Mouse (Mus musculus) testis, adult 2 months (tissue): Measurements from ENCODE around the gene Pitpna. TPM values are rescaled to one million over a fixed set of nuclear protein-coding genes. Genes with fewer than 3 reads are reported as not detected.
A peak's percentile ranks its signal among the peaks of the same experiment; 100 is the strongest.

Experiments
- H3K27ac ChIP-seq: fragments of 200-500 bp; 2 replicates; pipeline ENCODE4 v1.5.1; 2012; ENCODE audit warnings: low read depth, low read length; ENCODE audit not compliant: control insufficient read depth, insufficient read depth
- H3K27me3 ChIP-seq: fragments of 200-500 bp; 2 replicates; pipeline ENCODE4 v1.6.1; 2012; ENCODE audit warnings: mild to moderate bottlenecking, low read length, moderate library complexity; ENCODE audit not compliant: control insufficient read depth, insufficient read depth
- H3K36me3 ChIP-seq: fragments of 200-500 bp; 2 replicates; pipeline ENCODE4 v1.6.1; 2012; ENCODE audit warnings: mild to moderate bottlenecking, low read length; ENCODE audit not compliant: control insufficient read depth, insufficient read depth
- H3K4me1 ChIP-seq: fragments of 200-500 bp; 2 replicates; pipeline ENCODE4 v1.6.1; 2012; ENCODE audit warnings: low read length; ENCODE audit not compliant: control insufficient read depth, insufficient read depth
- H3K4me3 ChIP-seq: fragments of 200-500 bp; 2 replicates; pipeline ENCODE4 v1.5.1; 2012; ENCODE audit warnings: low read depth, mild to moderate bottlenecking, low read length, moderate library complexity, mixed read lengths; ENCODE audit not compliant: control insufficient read depth
- CTCF ChIP-seq: fragments of 200-500 bp; IDR thresholded peaks from 2 replicates; pipeline ENCODE4 v1.5.1; 2012; ENCODE audit warnings: low read depth, mild to moderate bottlenecking, inconsistent platforms, low read length, moderate library complexity; ENCODE audit not compliant: control insufficient read depth, insufficient read depth, insufficient replicate concordance
- POLR2A ChIP-seq: fragments of 200-500 bp; IDR thresholded peaks from 2 replicates; pipeline ENCODE4 v1.6.1; 2012; ENCODE audit warnings: low read depth, mild to moderate bottlenecking, inconsistent platforms, low read length, moderate library complexity; ENCODE audit not compliant: control insufficient read depth
- polyA plus RNA-seq: library from polyadenylated mRNA; depleted of rRNA; stranded (reverse); fragments of >200 nt; gene quantifications from 2 replicates; pipeline ENCODE4 v1.2.3, GENCODE M21; 2012

Pitpna gene
- polyA plus RNA-seq, 1 experiment: 41.3 TPM

- H3K27ac ChIP-seq: no peak overlapping the region
- H3K36me3 ChIP-seq: no peaks in the 10 kb centered on the region
- no peaks in the 10 kb centered on the region for H3K4me1 ChIP-seq
- no peak overlapping the region for H3K4me3 ChIP-seq
- no peak for TF ChIP-seq CTCF
- no peak for TF ChIP-seq POLR2A
- H3K27me3 ChIP-seq: no peaks in the 10 kb centered on the region
These were observed 56.8 kb downstream of the Pitpna start for GRCm38 (mm10) chr11:75644684-75645083.

- Histone ChIP-seq H3K36me3 (no peaks in the 10 kb centered on the region), H3K4me3 (no peak overlapping the region), H3K4me1 (peaks cover 25% of the 10 kb centered on the region), H3K27ac (no peak overlapping the region), H3K27me3 (no peaks in the 10 kb centered on the region)
- no peak for TF ChIP-seq POLR2A
These were observed 59.8 kb downstream of the Pitpna start for GRCm38 (mm10) chr11:75647681-75648211.

GRCm38 (mm10) chr11:75649155-75649561, 61.3 kb downstream of the Pitpna start:
- Histone ChIP-seq H3K36me3 (no peaks in the 10 kb centered on the region), H3K4me1 (peaks cover 35% of the 10 kb centered on the region), H3K27me3 (no peaks in the 10 kb centered on the region), H3K27ac (no peak overlapping the region), H3K4me3 (no peak overlapping the region)
- TF ChIP-seq CTCF: no peak
- no peak for TF ChIP-seq POLR2A

- Histone ChIP-seq H3K36me3 (no peaks in the 10 kb centered on the region), H3K27me3 (no peaks in the 10 kb centered on the region), H3K27ac (peak within 1 kb of the TSS; percentile 59), H3K4me1 (peaks cover 46% of the 10 kb centered on the region), H3K4me3 (peak within 1 kb of the TSS; percentile 90)
- TF ChIP-seq POLR2A: no peak
- no peak for TF ChIP-seq CTCF
These were observed 62.4 kb downstream of the Pitpna start, which contains the start of gene Myo1c for GRCm38 (mm10) chr11:75650311-75650710. Gene Myo1c (plus strand): TSS chr11:75650504.

GRCm38 (mm10) chr11:75650958-75651425, 63.1 kb downstream of the Pitpna start:
- H3K27me3 ChIP-seq: no peaks in the 10 kb centered on the region
- H3K27ac ChIP-seq: peak overlapping the region; percentile 59
- peak overlapping the region; percentile 90 for H3K4me3 ChIP-seq
- TF ChIP-seq POLR2A (no peak), CTCF (no peak)
- H3K4me1 ChIP-seq: peaks cover 50% of the 10 kb centered on the region
- no peaks in the 10 kb centered on the region for H3K36me3 ChIP-seq

- peaks cover 55% of the 10 kb centered on the region for H3K4me1 ChIP-seq
- H3K4me3 ChIP-seq: peak overlapping the region; percentile 90
- TF ChIP-seq POLR2A (no peak), CTCF (no peak)
- no peaks in the 10 kb centered on the region for H3K36me3 ChIP-seq
- H3K27ac ChIP-seq: peak overlapping the region; percentile 91
- no peaks in the 10 kb centered on the region for H3K27me3 ChIP-seq
These were observed 63.7 kb downstream of the Pitpna start for GRCm38 (mm10) chr11:75651426-75652221.

- no peak for TF ChIP-seq CTCF
- no peak for TF ChIP-seq POLR2A
- peaks cover 63% of the 10 kb centered on the region for H3K4me1 ChIP-seq
- peak overlapping the region; percentile 52 for H3K27ac ChIP-seq
- H3K4me3 ChIP-seq: peak overlapping the region; percentile 90
- H3K36me3 ChIP-seq: no peaks in the 10 kb centered on the region
- no peaks in the 10 kb centered on the region for H3K27me3 ChIP-seq
These were observed 64.5 kb downstream of the Pitpna start for GRCm38 (mm10) chr11:75652222-75652941.
